20 mouse cellular contexts compared by ENCODE assay signal in genomic region chr3:51036700-51037306, GRCm38 (mm10).
DNase-seq lines count a peak whose midpoint lies in the region; ATAC-seq and TF ChIP-seq lines count a peak whose summit lies in the region.
"Had no signal": no experiment of that assay in that cellular context is flagged by ENCODE, and none has a peak within 500 bp of the region (broad histone marks: within the 10 kb centered on the region; RNA-seq: fewer than 3 reads in every experiment).

No protein-coding gene starts in this region.

- no peak overlapping the region for H3K4me2 ChIP-seq in liver, postnatal 0 days (ENCODE audit: low read depth, low read length)
- H3K4me2 ChIP-seq in neural tube, embryonic 11.5 days (ENCODE audit: low read depth), result no peak overlapping the region
- H3K4me2 ChIP-seq in hindbrain, postnatal 0 days (ENCODE audit: low read depth, low read length), result no peak overlapping the region
- no peak overlapping the region for H3K4me2 ChIP-seq in midbrain, embryonic 15.5 days
- H3K4me2 ChIP-seq in stomach, postnatal 0 days (replicated peaks; ENCODE audit: low read depth), result no peak overlapping the region
- H3K4me2 ChIP-seq: embryonic facial prominence, embryonic 13.5 days; forebrain, embryonic 12.5 days; heart, embryonic 11.5 days; heart, embryonic 15.5 days had no signal

- no peaks in the 10 kb centered on the region for H3K4me1 ChIP-seq in liver, postnatal 0 days (ENCODE audit: insufficient read depth)
- no peaks in the 10 kb centered on the region for H3K4me1 ChIP-seq in neural tube, embryonic 11.5 days (ENCODE audit: control insufficient read depth, insufficient read depth, low read length)
- H3K4me1 ChIP-seq in hindbrain, postnatal 0 days (ENCODE audit: insufficient read depth, low read length), result no peaks in the 10 kb centered on the region
- H3K4me1 ChIP-seq in midbrain, embryonic 15.5 days, result no peaks in the 10 kb centered on the region
- H3K4me1 ChIP-seq in stomach, postnatal 0 days (replicated peaks; ENCODE audit: control insufficient read depth, insufficient read depth), result no peaks in the 10 kb centered on the region
- H3K4me1 ChIP-seq: embryonic facial prominence, embryonic 13.5 days; heart, embryonic 15.5 days had no signal

- no peaks in the 10 kb centered on the region for H3K9me3 ChIP-seq in liver, postnatal 0 days (ENCODE audit: low read length)
- H3K9me3 ChIP-seq in neural tube, embryonic 11.5 days (ENCODE audit: control insufficient read depth, low read length), result no peaks in the 10 kb centered on the region
- H3K9me3 ChIP-seq in hindbrain, postnatal 0 days (ENCODE audit: low read length), result no peaks in the 10 kb centered on the region
- H3K9me3 ChIP-seq in midbrain, embryonic 15.5 days, result no peaks in the 10 kb centered on the region
- H3K9me3 ChIP-seq in stomach, postnatal 0 days (ENCODE audit: control insufficient read depth, low read length), result no peaks in the 10 kb centered on the region
- H3K9me3 ChIP-seq: embryonic facial prominence, embryonic 13.5 days; forebrain, embryonic 12.5 days; heart, embryonic 15.5 days had no signal

- H3K27me3 ChIP-seq in liver, postnatal 0 days (ENCODE audit: insufficient read depth, low read length), result no peaks in the 10 kb centered on the region
- H3K27me3 ChIP-seq in neural tube, embryonic 11.5 days (ENCODE audit: control insufficient read depth, insufficient read depth, low read length), result no peaks in the 10 kb centered on the region
- no peaks in the 10 kb centered on the region for H3K27me3 ChIP-seq in hindbrain, postnatal 0 days (ENCODE audit: insufficient read depth, low read length)
- no peaks in the 10 kb centered on the region for H3K27me3 ChIP-seq in midbrain, embryonic 15.5 days (replicated peaks)
- no peaks in the 10 kb centered on the region for H3K27me3 ChIP-seq in stomach, postnatal 0 days (ENCODE audit: control insufficient read depth, insufficient read depth, low read length)
- H3K27me3 ChIP-seq: embryonic facial prominence, embryonic 13.5 days; forebrain, embryonic 12.5 days; heart, embryonic 15.5 days had no signal

- H3K36me3 ChIP-seq in liver, postnatal 0 days (replicated peaks; ENCODE audit: insufficient read depth, low read length), result no peaks in the 10 kb centered on the region
- H3K36me3 ChIP-seq in neural tube, embryonic 11.5 days (ENCODE audit: control insufficient read depth, insufficient read depth, low read length), result no peaks in the 10 kb centered on the region
- H3K36me3 ChIP-seq in hindbrain, postnatal 0 days (ENCODE audit: insufficient read depth, low read length), result no peaks in the 10 kb centered on the region
- no peaks in the 10 kb centered on the region for H3K36me3 ChIP-seq in midbrain, embryonic 15.5 days (replicated peaks)
- H3K36me3 ChIP-seq in stomach, postnatal 0 days (ENCODE audit: control insufficient read depth, insufficient read depth, low read length), result no peaks in the 10 kb centered on the region
- H3K36me3 ChIP-seq: embryonic facial prominence, embryonic 13.5 days; forebrain, embryonic 12.5 days; heart, embryonic 15.5 days had no signal

- no peak overlapping the region for H3K27ac ChIP-seq in liver, postnatal 0 days (ENCODE audit: low read depth)
- H3K27ac ChIP-seq in neural tube, embryonic 11.5 days (ENCODE audit: low read depth, low read length), result no peak overlapping the region
- H3K27ac ChIP-seq in hindbrain, postnatal 0 days, result no peak overlapping the region
- H3K27ac ChIP-seq in midbrain, embryonic 15.5 days, result no peak overlapping the region
- no peak overlapping the region for H3K27ac ChIP-seq in stomach, postnatal 0 days (replicated peaks)
- H3K27ac ChIP-seq: embryonic facial prominence, embryonic 13.5 days; forebrain, embryonic 12.5 days; heart, adult 2 months; heart, embryonic 15.5 days had no signal

- TF ChIP-seq EP300 in liver, postnatal 0 days (IDR thresholded peaks at IDR 0.05; ENCODE audit: low read depth), result no peak
- no peak for TF ChIP-seq EP300 in stomach, postnatal 0 days (optimal IDR thresholded peaks at IDR 0.05)

- H3K9ac ChIP-seq in liver, postnatal 0 days (replicated peaks), result no peak overlapping the region
- H3K9ac ChIP-seq in neural tube, embryonic 11.5 days (ENCODE audit: low read length), result no peak overlapping the region
- H3K9ac ChIP-seq in hindbrain, postnatal 0 days (replicated peaks; ENCODE audit: low read length), result no peak overlapping the region
- H3K9ac ChIP-seq in midbrain, embryonic 15.5 days, result no peak overlapping the region
- no peak overlapping the region for H3K9ac ChIP-seq in stomach, postnatal 0 days (ENCODE audit: low read length)
- H3K9ac ChIP-seq: embryonic facial prominence, embryonic 13.5 days; forebrain, embryonic 12.5 days; heart, embryonic 15.5 days had no signal

- no peak for ATAC-seq in liver, postnatal 0 days
- no peak for ATAC-seq in neural tube, embryonic 11.5 days (ENCODE audit: insufficient read depth, low FRiP score, low TSS enrichment)
- ATAC-seq in hindbrain, postnatal 0 days, result no peak; the same call in 1 of the 2 replicates
- ATAC-seq in midbrain, embryonic 15.5 days (replicated peaks), result no peak
- ATAC-seq in stomach, postnatal 0 days (ENCODE audit: low FRiP score, low TSS enrichment), result no peak
- ATAC-seq: forebrain, embryonic 16.5 days had no signal

- no peak for TF ChIP-seq CTCF in liver, postnatal 0 days (IDR thresholded peaks at IDR 0.05; ENCODE audit: low read depth)
- TF ChIP-seq CTCF in hindbrain, postnatal 0 days (IDR thresholded peaks at IDR 0.05; ENCODE audit: low read depth), result no peak
- TF ChIP-seq CTCF in stomach, postnatal 0 days (IDR thresholded peaks at IDR 0.05; ENCODE audit: low read depth), result no peak

- peak; percentile 6 for DNase-seq in liver
- no peak for DNase-seq in liver, postnatal 0 days
- DNase-seq in neural tube, embryonic 11.5 days (ENCODE audit: low spot score), result peak; percentile 38
- DNase-seq in neural tube, embryonic 10.5 days (ENCODE audit: extremely low spot score, low spot score), result no peak
- peak; percentile 17 for DNase-seq in hindbrain, postnatal 0 days (ENCODE audit: low spot score)
- peak; percentile 27 for DNase-seq in retina, postnatal 1 day
- no peak for DNase-seq in stomach, postnatal 0 days (ENCODE audit: low spot score)
- DNase-seq: adrenal gland, adult 8-10 months; cerebellum, adult 18-20 months; cerebellum, adult 9-11 months; cerebellum, postnatal 36 days; gastrocnemius, postnatal 10 days; heart, adult 2 months; heart, postnatal 14 days had no signal

- 67% methylated on average over 17 of the region's 17 CpGs for WGBS in liver, postnatal 0 days (ENCODE audit: insufficient replicate concordance)
- whole genome bisulfite sequencing in neural tube, embryonic 11.5 days, result 52% methylated on average over 17 of the region's 17 CpGs
- 36% methylated on average over 17 of the region's 17 CpGs for WGBS in hindbrain, postnatal 0 days
- 70% methylated on average over 17 of the region's 17 CpGs for WGBS in midbrain, embryonic 15.5 days
- WGBS in stomach, postnatal 0 days, result 45% methylated on average over 17 of the region's 17 CpGs

- H3K4me3 ChIP-seq in liver, postnatal 0 days (ENCODE audit: low read depth, low read length), result no peak overlapping the region
- H3K4me3 ChIP-seq in neural tube, embryonic 11.5 days (ENCODE audit: low read depth, low read length), result no peak overlapping the region
- H3K4me3 ChIP-seq in hindbrain, postnatal 0 days (ENCODE audit: low read length), result no peak overlapping the region
- no peak overlapping the region for H3K4me3 ChIP-seq in midbrain, embryonic 15.5 days
- no peak overlapping the region for H3K4me3 ChIP-seq in stomach, postnatal 0 days (ENCODE audit: low read depth, low read length)
- H3K4me3 ChIP-seq: embryonic facial prominence, embryonic 13.5 days; forebrain, embryonic 12.5 days; heart, adult 2 months; heart, embryonic 15.5 days had no signal

Comparison
In these comparisons a context has a peak if more than half of its experiments do, and no peak if none do; other contexts are left out.
1. DNase-seq: peak in liver (single experiment), neural tube, embryonic 11.5 days (single experiment), hindbrain, postnatal 0 days (single experiment) and retina, postnatal 1 day (single experiment); none in liver, postnatal 0 days (single experiment), neural tube, embryonic 10.5 days (single experiment) and stomach, postnatal 0 days (single experiment).